Mouse (Mus musculus) cerebellum, postnatal 4 days (tissue): ENCODE data around the gene Klhdc10.

ENCODE experiments used
- DNase-seq, 2 experiments: peaks; one replicate each; pipeline ENCODE4 v3.0.0; 2022; ENCODE audit warnings: low spot score in 2 of 2, mixed read lengths in 1 of 2

Gene Klhdc10

GRCm38 (mm10) chr6:30468058-30468457 is 66.4 kb downstream of the Klhdc10 start:
- no peak for DNase-seq

- DNase-seq = peak in 1 of 2 experiments; percentile 61
Observed at GRCm38 (mm10) chr6:30468684-30469083, 67.0 kb downstream of the Klhdc10 start.

- DNase-seq = peak in 1 of 2 experiments; percentile 74
Observed at GRCm38 (mm10) chr6:30469370-30469769, 67.7 kb downstream of the Klhdc10 start.

GRCm38 (mm10) chr6:30471706-30472105 is 70.0 kb downstream of the Klhdc10 start:
- DNase-seq = no peak

DNA sequence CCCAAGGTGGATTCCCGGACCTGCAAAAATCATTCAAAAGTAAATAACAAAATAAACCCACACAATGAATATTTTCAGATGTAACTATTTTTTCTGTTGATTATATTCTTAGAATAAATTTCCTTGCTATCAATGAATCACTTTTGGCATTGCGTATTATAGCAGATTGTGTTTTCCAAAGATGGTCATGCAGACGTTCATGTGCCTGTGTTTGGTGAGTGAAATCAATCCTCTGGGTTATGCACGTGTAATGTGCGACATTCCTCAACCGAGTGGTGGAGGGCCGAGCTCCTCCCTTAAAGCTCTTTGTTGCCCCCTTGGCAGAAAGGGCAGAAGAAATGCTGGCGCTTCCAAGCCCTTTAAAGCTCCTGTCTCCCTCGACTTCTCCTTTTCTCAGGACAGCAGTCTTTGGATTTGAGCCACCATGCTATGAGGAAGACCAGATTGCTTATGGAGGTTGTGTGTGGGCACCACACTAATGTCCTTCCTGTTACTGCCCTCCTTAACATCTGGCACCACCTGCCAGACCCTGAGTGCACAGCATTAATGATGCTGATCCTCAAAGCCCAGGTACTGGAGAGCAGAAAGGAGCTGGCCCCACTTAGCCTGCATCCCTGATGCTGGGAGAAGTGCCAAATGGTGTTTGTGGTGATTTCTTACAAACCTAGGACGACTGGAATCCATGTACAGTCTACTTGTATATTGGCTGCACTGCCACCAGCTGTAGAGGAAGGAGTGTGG is 74.5 kb downstream of the Klhdc10 start:
- no peak for DNase-seq

- DNase-seq = peak in 1 of 2 experiments; percentile 39
Observed at GRCm38 (mm10) chr6:30477210-30477714, 75.6 kb downstream of the Klhdc10 start.

DNA sequence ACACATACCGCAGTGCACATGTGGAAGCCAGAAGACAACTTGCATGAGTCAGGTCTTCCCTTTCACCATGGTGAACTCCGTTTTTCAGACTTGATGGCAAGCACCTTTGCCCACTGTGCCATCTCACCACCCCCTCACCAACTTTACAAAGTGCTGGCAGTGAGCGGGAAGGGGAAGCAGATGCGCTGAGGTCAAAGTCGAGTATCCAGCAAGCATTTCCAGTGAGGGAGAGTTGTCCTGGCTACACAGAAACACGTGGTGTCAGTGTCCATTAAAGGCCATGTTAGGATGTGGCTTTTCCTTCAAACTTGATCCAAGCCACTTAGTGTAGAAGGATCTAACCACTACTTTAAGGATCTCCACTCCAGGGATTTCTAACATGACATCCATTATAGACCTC is 76.1 kb downstream of the Klhdc10 start:
- no peak for DNase-seq

DNA sequence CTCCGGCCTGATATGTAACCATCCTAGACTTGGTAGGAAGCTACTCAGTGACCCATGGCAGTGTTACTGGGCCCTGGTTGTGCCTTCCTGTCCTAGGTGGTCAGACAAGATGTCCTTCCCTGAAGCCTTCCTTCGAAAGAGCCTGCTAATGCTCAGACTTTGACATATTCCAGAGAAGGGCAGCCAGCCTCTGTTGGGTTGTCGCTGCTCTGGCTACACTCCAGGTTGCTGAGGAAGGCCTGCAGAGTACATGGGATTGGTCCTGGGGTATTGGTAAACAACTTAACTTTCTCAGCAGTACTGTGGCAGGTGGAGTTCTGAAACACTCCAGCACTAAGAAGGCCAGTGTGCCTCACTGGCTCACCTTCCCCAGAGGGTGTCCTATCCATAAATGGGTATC is 77.8 kb downstream of the Klhdc10 start:
- DNase-seq = no peak

DNA sequence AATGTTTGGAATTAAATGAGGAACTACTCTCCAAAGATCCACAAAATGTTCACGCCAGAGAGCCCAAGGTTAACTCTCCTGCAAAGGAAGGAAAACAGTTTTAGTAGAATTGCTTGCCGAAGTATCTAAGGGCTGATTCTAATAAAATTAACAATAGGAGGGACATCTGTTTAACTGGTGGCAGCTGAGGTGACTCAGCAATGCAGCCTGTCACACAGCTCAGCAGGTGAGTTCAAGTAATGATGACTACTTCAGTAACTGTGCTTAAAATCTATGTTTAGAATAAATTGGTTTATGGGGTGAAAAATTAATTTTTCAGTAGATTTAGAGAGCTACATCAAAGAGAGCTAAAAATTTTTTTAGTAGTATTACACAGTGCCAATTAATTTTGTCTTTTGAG is 81.2 kb downstream of the Klhdc10 start:
- DNase-seq = no peak

DNA sequence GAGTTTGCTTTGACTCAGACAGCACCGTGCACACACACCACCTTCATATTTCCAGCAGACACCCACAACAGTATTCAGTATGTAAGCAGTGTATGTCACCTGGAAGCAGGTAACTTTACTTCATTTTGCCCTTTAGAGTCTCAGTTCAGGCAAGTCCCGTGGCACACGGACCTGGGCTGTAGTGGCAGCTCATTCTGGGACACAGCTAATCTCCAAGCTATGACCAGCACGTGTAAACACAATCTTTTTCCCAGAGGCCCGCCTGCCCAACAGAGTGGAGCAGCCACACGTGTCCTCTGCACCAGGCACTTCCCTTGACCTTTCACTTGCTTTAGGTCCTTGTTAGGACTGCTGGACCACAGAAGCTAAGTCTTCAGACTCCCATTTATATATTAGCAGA is 84.8 kb downstream of the Klhdc10 start:
- DNase-seq = no peak

GRCm38 (mm10) chr6:30499049-30499448 is 97.4 kb downstream of the Klhdc10 start:
- no peak for DNase-seq
